Mouse (Mus musculus): Measurements from ENCODE around the gene Sppl2c.

Sppl2c gene

DNA sequence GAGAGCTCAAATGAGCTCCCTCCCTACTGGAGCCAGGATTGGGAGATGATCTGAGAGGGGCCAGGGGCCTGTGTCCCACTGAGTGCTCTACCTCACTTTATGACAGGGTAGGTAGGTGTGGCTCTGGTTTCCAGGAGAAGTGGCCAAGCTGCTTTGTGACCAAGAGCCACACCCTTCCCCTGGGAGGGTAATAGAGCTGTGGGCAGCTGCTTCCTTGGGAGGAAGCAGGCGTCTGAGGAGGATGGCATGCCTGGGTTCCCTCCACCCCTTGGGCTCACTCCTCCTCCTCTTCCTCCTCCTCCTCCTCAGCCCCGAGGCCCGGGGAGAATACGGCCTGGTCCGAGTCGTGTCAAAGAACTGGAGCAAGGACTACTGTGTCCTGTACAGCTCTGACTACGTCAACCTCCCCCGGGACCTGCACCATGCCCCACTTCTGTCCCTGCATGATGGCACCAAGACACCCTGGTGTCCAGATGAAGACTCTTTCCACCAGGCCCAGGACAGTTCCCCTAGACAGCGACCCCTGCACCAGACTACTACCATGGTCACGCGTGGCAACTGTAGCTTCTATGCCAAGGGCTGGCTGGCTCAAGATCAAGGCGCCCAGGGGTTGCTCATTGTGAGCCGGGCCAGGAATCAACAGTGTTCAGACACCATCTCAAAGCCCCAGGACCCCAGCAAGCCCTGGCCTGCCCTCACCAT is at the start of gene Sppl2c:
Sppl2c (plus strand) TSS at position 193 of the 702 bp plus-strand sequence.
- no peak for TF ChIP-seq GATA4 (IDR thresholded peaks at IDR 0.05; ENCODE audit: insufficient replicate concordance, low read length)

DNA sequence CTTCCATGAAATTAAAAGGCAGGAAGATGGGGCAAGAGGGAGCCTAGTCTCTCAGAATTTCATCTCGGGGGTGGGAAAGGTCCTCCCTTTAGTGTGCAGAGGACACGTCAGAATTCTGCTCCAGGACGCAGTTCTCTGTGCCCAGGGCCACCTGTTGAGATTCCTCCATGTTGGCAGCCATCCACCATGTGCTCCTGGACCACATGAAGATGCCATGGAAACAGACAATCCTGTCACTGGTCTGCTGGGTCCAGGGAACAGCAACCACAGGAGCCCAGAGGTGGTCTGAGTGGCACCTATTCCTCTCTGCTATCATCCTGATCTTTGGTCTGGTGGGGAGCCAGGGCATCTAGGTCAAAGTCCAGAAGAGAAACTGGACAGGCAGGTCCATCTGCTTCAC is 47.2 kb upstream of the Sppl2c start:
- no peak for TF ChIP-seq GATA4 (IDR thresholded peaks at IDR 0.05; ENCODE audit: insufficient replicate concordance, low read length)

DNA sequence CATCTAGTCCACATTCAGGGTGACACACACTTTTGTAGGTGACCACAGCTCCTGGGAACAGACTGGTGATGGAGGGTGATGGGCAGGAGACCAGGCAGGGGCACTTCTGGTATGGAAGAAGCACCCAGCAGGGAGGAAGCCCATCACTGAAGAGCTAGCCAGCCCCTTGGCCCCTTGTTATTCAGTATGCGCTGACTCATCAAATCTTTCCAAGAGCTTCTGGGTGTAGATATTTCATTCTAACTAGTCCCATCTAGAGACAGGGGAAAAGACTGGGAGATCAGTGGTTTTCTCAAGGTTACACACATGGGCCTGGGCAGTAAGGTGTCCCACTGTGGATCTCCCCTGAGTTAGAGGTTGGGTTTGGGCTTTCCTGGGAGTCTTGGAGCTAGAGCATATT is 41.2 kb upstream of the Sppl2c start:
- TF ChIP-seq GATA4 (IDR thresholded peaks at IDR 0.05; ENCODE audit: insufficient replicate concordance, low read length), result no peak

DNA sequence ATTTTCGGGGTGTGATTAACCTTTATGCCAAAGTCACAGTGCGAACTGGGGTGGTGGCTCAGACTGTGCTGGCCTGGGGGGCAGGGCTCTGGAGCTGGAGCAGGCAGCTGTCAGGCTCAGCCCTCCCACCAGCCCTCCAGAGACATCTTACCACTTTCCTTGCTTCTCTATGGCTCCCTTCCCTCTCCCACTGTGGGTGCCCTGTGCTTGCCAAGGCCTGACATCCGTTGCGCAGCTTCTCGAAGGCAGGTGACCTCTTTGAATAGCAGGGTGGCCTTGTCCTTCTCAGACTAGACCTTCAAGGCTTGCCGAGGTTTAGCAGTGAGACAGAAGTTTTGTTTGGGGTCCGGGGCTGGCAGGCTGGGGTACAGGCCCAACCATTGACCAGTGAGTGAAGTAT is 37.3 kb upstream of the Sppl2c start:
- TF ChIP-seq GATA4 (IDR thresholded peaks at IDR 0.05; ENCODE audit: insufficient replicate concordance, low read length), result no peak

DNA sequence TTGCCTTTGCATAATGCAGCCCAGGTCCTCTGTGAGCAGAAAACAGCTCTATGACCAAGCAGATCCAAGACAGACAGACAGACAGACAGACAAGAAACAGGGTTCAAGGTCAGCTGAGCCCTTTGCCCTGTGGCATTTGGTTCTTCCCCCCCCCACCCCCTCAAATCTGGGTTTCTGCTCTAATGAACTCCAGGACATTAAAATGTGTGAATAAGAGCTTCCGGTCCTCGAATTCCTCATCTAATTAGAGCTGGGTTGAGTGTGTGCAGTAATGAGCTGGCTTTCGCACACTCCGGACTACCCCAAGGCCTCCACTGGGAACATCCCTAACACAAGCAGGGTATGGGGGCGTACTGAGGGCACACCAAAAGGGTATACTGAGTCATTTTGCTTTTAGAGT is 35.2 kb upstream of the Sppl2c start:
- no peak for TF ChIP-seq GATA4 (IDR thresholded peaks at IDR 0.05; ENCODE audit: insufficient replicate concordance, low read length)

DNA sequence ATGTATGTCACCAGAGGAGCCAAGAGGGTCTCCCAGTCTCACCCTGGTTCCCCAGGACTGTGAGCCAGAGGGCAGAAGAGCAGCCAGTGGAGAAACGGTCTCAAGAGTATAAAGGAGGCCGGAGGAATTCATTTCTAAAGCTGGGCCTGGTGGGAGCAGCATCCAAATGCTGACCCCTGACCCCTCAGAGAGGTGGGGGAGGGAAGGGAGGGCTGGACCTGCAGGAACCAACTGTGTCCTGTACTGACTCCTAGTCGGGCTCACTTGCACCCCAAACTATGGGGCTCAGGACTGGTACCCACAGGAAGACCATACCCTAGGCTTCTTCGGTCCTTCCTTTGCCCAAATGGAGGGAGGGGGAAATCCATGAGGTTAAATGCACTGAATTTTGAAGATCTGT is 31.8 kb upstream of the Sppl2c start:
- no peak for TF ChIP-seq GATA4 (IDR thresholded peaks at IDR 0.05; ENCODE audit: insufficient replicate concordance, low read length)

DNA sequence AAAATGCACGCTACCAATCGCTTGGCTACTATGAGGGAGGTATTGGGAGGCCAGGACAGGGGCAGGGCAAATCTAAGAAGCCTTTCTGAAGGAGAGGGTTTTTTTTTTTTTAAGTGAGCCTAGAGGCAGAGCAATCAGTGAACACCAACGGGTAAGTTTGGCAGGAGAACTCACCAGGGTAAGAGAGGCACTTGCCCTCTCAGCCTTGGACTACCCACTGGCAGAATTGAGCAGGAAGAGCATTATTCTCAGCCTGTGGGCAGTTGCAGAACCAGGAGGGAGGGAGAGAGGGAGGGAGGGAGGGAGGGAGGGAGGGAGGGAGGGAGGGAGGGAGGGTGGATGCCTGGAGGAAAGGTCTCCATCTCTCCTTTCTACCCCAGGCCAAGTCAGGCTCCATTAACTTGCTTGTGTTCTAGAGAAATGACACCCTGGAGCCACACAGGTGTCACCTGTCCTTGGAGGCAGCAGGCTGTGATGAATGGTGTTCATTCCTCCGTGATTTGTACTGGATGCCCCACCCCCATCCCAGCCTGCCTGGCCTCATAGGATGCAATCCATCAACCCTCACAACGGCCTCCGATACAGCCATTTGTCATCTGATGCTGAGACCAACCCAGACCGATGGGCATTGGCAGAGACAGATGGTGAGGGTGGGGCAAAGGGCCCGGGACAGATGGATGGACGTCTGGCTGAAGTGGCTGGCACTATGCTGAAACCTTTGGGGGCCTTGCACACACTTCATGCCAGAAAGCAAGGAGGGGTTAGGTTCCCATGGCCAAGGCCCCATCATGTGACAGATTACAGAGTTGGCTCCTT is 31.1 kb upstream of the Sppl2c start:
- TF ChIP-seq GATA4 (IDR thresholded peaks at IDR 0.05; ENCODE audit: insufficient replicate concordance, low read length), result no peak

DNA sequence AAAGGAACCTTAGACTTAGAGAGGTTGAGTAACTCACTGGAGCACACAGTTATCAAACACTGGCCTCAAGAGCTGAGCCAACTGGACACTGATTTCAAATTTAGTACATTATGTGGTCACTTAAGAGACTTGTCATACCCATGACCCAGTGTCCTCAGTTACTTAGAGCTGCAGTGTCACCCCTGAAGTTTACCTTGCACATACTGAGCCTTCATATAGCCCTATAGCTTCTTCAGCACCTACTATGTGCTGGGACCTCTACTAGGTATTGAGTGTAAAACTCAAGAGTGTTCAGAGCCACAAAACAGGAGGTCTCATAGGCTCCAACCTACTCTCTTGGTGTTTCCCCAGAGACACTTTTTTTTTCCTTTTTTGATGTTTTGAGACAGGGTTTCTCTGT is 30.2 kb upstream of the Sppl2c start:
- TF ChIP-seq GATA4 (IDR thresholded peaks at IDR 0.05; ENCODE audit: insufficient replicate concordance, low read length), result no peak

DNA sequence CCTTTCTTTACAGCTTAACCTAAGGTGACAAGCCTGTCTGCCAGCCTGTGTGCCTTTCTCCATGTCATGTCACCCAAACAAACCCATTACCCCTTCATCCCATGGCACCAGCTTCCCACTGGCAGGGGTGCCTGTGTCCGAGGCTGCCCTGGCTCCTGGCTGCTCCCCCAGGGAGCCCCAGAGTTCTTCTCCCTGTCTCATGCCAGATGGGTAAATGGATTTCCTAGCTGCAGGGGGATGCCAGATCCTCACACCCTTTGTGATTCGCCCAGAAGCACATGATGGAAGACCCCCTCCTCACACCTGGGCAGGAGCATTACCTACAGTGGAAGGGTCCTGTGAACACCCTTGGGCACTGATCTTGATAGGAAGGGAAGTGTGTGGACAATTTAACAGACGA is 29.7 kb upstream of the Sppl2c start:
- no peak for TF ChIP-seq GATA4 (IDR thresholded peaks at IDR 0.05; ENCODE audit: insufficient replicate concordance, low read length)

DNA sequence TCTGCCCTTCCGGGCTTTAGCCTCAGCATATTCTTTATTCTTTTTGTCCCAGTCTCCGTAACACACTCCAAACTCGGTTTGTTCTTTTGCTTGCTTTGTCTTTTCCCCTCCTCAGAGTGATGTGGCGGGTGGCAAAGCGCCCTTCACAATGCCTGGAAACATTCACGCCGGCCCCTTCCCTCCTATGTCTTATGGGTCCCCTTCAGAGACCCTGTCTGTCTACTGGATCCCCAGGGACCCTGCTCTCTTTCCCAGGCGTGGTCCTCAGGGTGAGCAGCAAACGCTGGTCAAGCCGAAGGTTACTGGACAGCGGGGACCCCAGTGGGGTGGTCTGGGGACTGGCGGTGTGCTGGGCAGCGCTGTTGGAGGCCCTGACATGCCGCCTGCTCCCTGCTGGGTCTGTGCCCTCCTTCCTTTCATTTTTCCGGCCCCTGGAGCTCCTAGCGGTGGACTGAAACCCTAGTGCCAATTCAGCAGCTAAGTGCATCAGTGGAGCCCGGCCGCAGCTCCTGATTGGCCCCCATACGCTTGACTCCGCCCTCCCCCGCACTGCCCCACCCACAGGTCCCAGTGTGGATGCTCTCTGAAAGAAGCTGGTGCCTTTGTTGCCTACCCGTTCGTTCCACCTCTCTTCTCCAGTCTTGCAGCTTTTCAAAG is 28.4 kb upstream of the Sppl2c start:
- TF ChIP-seq GATA4 (IDR thresholded peaks at IDR 0.05; ENCODE audit: insufficient replicate concordance, low read length), result no peak

DNA sequence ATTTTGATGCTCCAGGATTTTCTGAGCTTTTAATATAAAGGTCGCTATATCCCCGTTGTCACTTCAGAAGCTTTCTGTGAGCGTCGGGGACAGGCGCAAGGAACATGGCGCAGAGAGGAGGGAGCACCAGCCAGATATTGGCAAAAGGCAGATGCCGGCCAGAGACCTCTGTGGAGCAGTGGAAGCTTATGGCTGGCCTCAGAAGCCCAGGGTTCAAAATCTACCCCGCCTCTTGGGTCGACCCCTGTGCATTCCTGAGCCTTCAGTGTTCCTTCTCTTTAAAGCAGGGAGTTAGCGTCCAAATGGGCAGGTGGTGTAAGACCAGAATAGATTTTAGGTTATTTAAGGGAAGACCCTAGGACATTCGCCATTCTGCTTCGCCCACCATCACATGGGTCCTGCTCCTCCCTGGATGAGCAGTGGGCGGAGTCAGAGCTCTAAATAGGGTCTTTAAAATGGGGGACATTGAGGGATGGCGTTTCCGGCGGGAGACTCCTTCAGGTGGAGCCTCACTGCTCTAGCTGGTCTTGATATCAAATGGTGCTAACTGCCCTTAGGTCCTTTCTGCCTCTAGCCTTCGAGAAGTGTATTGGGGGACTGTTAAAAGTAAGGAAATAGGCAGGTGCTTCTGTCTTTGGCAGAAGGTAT is 27.7 kb upstream of the Sppl2c start:
- no peak for TF ChIP-seq GATA4 (IDR thresholded peaks at IDR 0.05; ENCODE audit: insufficient replicate concordance, low read length)

DNA sequence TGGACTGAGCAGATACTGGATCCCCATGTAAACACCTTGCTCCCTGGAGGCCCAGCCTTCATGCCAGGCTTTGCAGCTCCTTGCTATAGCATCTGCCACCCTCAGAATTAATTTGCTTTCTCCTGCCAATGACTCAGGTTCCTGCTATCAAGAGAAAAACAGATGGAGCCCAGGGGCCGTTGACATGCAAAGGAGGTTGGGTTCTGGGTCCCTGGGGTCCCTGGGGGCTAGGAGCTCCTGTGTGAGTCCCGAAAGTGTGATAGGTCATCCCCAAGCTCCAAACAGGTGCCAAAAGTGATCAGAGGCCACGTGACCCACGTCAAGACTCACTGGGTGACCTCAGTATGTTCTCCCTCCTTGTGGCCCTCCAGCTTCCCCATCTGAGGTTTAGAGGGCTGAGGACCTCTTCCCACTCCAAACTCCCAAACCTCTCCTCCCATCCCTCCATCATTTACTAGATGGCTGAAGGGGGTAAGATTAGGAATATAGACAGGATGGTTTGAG is 26.3 kb upstream of the Sppl2c start:
- no peak for TF ChIP-seq GATA4 (IDR thresholded peaks at IDR 0.05; ENCODE audit: insufficient replicate concordance, low read length)

DNA sequence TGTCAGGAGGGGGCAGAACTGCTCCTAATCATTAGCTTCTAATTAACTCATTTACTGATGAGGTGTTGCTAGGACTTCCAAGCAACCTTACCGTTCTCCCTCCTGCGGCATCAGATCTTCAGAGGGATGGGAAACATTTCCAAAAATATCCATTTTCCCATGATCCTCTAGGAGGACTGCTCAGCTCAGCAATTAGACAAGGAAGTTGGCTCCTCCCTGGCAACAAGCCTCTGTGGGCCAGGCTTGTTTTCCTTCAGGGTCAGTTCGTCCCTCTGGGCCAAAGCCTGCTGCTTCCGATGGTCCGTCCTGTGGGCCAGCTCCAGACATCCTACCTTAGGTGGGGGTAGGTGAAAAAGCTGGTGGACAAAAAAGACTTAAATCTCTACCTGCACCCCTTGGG is 25.0 kb upstream of the Sppl2c start:
- TF ChIP-seq GATA4 (IDR thresholded peaks at IDR 0.05; ENCODE audit: insufficient replicate concordance, low read length), result no peak

DNA sequence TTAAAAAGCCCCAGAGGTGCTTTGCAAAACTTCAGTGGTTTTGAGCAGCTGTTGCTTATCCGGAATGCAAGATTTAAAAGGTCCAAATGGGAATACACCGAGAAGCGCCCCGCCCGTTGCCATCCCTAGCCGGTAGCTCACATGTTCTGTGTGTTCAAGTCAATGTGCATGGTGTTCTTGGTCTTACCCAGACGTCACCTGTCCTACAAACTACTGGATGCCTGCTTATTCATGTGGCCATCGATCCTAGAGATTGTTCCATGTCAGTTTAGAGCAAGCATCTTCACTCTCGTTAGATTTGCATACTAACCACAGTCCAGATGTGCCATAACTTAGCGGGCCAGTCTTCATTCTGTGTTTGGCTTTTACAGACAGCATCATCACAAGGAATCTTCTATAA is 21.9 kb upstream of the Sppl2c start:
- no peak for TF ChIP-seq GATA4 (IDR thresholded peaks at IDR 0.05; ENCODE audit: insufficient replicate concordance, low read length)

DNA sequence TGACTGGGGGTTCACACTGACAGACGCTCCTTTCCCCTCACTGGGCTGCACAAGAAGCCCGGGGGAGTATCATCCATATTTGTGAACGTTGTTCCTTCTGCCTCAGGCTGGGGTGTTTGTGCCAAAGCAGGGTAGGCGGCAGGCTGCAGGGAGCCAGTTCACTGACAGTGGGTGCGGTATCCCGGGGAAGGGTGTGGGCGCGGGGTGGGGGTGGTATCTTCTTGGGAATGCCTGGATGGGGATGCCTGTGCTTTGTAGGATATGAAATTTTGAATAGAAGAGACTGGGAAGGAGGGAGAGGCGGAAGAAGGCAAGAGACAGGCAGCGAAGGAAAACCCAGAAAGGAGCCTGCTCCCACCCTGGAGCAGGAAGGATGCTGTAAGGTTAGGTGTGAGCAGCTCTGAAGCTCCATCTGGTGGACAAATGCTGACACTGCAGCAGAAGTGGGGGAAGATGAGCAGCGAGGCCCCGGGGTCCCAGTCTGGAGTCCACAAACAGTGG is 14.8 kb upstream of the Sppl2c start:
- no peak for TF ChIP-seq GATA4 (IDR thresholded peaks at IDR 0.05; ENCODE audit: insufficient replicate concordance, low read length)
